Mouse (Mus musculus) frontal cortex, adult (tissue): ENCODE measurements around the gene Stx19.

Experiments used
- ATAC-seq: cut with Nextera tagmentation; 2 replicates; pipeline ENCODE4 v1.9.2; 2017; ENCODE audit warnings: mild to moderate bottlenecking, moderate library complexity, mixed read lengths; ENCODE audit not compliant: low TSS enrichment

The Stx19 gene

GRCm38 (mm10) chr16:62814491-62814890 is at the start of gene Stx19:
Stx19 (plus strand) TSS chr16:62814676.
- ATAC-seq, result no peak

DNA sequence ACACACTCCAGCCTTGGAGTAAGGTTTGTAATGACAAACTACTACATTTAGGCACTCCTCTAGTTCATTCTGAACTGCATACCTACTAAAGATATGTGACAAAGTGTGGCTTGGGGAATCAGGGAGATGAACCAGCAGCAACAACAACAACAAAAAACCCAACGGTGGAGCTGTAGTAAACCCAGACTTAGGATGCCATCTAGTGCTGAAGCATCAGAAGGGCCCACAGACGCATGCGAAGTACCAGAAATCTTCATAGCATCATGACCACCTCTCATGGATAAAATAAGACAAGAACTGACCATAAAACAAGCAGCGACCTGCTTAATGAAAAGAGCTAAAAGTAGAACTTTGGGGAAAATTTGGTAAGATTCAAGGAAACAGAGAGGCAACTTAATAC is 41.0 kb upstream of the Stx19 start:
- peak; percentile 72 for ATAC-seq

- peak; percentile 90 for ATAC-seq
Observed at GRCm38 (mm10) chr16:62776034-62776433, 38.4 kb upstream of the Stx19 start.

- ATAC-seq, result no peak
Observed at GRCm38 (mm10) chr16:62778282-62778681, 36.2 kb upstream of the Stx19 start.

DNA sequence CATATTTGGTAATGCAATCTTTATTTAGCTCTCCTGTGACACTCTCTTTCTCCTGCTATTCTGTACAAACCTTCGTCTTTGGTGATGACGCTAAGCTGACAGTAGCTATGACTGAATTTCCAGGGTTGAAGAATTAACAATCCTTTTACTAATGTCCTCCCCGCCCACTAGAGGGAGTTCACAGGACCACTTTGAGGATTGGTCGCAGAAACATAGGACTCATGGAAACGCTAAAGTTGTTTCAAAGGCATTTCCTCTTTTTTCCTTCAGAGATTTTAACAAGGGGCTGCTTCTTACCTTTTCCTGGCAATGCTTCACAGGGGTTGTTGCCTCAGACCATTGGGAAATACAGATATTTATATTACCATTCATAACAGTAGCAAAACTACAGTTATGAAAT is 32.2 kb upstream of the Stx19 start:
- ATAC-seq, result no peak

DNA sequence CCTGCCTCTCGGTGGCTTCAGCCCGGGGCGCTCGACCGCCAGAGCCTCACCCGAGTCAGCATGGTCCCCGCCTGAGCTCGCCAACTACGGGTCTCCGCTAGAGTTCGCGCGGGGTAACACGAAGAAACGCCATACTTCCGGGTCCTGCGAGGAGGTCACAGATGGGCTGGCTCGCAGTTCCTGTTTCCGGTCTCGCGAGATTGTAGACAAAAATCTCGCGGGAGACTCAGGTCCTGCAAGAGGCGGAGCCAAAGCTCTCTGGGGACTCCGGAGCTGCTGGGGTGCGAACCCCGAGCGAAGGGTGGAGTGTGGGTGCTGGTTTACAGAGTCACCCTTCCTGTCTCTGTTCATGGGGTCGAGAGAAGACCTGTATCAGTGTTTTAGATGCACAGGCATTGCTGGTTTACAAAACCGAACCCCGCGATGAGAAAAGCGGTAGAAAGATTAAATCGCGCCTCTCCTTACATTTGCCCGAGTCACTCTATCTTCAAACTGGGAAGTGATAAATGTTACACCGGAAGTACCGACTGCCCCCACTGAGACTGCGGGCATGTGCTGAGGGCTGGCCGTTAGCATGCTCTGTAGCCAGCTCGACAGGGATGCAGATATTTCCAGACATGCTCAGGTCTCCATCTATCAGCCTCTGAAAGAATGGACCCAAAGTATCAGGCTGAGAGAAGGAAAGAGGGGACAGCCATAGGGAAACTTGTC is 27.7 kb upstream of the Stx19 start, which contains the start of gene Nsun3:
Gene Nsun3 (minus strand): TSS at position 198 of the 711 bp plus-strand sequence.
- ATAC-seq, result peak; percentile 98

DNA sequence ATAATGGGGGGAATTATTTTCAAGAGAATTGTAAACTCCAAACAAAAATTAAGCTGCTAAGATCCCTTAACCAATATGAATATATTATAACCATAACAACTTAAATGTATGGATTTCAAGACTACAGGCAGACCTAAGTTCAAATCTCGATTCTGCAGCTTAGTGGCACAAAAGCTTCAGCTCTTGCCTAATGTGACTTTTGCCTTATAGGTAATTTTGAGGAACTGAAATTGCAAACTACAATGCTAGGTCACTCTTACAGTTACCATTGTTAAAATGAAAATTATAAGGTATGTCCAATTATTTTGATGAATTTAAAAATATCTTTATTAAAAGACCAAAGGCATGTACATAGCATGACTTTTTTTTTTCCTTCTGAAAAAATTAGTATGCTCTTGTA is 17.9 kb upstream of the Stx19 start:
- no peak for ATAC-seq

DNA sequence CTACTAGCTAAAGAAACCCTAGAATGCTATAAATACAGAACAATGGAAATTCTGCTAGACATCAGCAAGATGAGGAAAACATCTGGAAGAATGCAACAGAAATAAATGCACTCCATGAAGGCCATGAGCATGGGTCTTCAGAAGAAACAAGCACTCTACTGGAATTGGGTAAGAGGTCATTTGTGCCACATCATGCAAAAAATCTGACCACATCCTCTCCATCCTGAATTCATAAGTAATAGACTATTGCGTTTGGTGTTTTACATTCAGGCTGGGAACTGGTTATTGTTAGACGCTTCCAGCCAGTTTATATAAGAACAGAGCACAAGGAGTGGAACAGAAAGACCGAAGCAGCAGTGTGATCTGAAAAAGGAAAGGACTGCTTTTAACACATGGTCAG is 15.7 kb upstream of the Stx19 start:
- peak; percentile 78 for ATAC-seq

GRCm38 (mm10) chr16:62799426-62799825 is 15.1 kb upstream of the Stx19 start:
- ATAC-seq, result 0 out of 2 replicates have a peak, but pooled peaks have one; percentile 10

DNA sequence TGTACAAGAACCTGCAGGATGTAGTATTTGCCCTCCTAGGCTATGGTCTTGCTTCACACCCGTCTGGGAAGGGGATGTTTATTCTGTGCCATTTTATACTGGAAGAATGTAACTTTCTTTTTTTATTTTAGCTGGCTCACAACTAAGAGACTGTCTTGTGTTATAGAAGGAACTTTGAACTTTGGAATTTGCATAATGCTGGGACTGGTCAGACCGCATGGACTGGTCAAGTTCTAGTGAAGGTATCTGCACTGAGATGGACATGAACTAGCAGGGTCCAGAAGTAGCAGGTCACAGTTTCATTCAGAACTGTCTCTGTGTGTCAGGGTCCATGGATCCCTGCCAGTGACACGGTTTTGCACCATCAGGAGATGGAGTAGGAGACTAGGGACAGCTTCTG is 14.6 kb upstream of the Stx19 start:
- ATAC-seq, result no peak

DNA sequence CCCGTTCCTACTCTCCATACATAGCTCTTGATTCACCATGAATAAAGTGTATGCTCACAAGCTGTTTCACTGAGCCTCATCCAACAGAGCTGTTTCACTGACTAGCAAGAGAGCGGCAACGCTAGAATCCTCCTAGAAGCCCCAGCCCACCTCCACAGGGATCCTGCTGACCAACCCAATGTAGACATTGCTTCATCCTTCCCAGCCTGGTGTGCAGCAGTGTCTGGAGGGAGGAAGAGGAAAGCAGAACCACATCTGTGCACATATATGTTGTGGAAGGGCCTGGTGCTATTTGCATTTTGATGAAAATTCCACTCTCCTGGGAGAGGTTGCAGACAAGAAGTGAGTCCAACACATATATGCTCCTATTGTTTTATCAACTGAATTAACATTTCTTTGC is 9.9 kb upstream of the Stx19 start:
- 0 out of 2 replicates have a peak, but pooled peaks have one; percentile 24 for ATAC-seq

DNA sequence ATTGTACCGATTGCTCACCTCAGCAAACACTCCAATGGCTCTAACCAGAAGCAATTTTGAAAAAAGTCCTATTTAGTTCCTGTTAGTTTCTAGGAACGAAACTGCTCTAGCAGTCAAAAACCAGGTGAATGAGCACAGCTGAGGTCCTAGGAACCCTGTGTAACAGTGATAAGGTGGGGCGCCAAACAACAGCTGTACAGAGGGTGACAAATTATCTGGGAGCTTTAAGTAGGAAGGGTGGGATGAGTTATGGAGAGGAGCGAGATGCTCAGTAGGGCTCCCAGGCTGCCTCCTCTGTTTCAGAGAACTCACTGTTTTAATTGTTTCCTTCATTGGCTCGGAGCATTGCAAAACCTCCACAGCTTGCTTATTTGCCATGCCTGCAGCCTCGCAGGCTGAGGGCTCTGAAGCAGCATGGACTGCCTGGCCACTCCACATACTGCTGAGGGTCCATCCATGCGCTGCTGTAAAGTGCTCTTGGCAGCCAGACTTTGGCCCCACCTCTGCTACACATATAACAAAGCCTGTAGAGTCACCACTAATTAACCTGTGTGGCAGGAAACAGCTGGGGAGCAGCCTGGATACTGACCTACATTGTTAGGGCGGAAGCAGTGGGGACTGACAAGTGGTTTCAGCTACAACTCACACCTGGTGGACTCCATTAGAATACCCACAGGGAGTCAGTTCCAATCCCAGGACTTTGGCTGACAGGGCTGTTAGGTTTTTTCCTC is 7.1 kb upstream of the Stx19 start:
- ATAC-seq, result peak; percentile 74

DNA sequence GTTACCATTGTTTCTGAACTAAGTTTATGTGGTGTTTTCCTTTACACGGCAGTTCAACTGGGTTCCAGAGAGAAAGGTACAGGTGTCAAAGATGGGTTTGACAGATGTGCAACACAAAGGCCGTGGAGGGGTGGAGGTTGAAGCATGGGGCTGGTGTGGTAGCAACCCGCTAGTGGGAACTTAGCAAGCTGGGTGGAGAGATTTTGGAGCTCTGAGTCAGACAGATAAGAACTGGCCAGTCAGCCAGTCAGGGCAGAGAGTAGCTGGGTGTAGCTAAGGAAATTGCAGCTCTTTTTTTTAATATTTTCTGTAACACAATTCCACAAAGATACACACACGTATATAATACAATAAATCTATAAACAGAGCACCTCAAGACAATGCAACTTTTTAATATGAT is 3.6 kb upstream of the Stx19 start:
- ATAC-seq, result no peak

DNA sequence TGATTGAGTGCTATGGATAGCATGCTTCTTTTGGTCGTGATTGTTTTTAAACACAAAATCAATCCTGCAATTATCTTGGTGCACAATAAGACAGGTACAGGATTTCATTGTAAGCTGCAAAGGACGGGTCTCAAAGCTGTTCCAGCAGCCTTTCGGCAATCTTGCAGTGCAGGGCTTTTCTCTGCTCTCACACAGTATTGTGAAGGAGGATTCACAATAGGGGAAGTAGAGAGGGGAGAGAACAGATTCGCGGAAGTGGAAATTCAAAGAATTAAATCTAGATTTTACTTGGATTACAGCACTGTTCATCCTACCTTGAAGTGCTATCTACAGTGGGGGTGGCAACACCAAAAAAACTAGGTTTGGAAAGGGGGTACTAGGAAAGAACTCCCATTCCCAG is 686 bp upstream of the Stx19 start:
- peak; percentile 71 for ATAC-seq

DNA sequence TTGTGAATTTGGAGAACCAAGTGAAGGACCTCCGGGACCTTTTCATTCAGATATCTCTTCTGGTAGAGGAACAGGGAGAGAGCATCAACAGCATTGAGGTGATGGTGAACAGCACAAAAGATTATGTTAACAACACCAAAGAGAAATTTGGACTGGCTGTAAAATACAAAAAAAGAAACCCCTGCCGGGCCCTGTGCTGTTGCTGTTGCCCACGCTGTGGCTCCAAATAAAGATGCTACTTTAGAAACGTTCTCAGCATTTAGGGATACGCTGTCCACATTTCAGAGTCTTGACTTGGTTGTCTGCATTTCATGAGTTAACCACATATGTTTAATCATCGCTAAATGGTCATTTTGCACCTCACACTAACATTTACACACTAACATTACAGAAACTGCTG is 8.0 kb downstream of the Stx19 start:
- peak; percentile 75 for ATAC-seq

DNA sequence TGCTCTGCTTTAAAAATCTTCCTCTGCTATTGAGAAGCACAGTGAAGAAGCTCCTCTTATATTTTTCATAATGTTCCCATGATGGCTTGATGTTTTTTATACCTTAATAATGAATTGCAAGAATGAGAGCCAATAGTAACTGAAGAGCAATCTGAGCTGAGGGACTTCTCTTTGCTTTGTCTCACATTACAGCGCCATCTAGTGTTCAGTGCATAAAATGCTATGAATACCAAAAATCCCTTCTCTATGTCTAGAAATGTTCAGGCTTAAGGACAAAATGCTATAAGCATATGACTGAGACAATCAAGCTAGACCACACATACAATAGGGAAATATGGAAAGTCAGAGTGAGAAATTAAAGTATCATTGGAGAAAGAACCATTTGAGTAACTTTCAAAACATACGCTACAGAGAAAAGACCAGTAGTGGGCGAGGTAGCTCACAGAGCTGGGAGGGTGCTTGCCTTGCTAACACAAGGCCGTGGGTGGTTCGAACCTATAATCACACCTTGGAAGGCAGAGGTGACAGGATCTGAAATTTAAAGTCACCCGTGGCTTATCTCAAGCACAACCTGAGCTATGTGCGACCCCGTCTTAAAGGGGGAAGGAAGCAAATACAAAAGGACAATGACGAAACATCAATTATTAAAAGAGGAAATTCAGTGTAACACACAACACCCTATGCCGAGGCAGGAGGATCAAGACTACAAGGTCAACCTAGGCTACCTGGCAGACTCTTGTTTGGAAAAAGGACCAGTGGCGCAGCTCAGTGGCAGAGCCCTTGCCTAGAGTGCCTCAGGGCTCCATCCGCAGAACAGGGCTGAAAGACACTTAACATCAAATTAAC is 11.9 kb downstream of the Stx19 start:
- peak; percentile 80 for ATAC-seq

- ATAC-seq, result no peak
Observed at GRCm38 (mm10) chr16:62832027-62832426, 17.6 kb downstream of the Stx19 start.

GRCm38 (mm10) chr16:62832481-62832880 is 18.0 kb downstream of the Stx19 start:
- ATAC-seq, result peak; percentile 85

DNA sequence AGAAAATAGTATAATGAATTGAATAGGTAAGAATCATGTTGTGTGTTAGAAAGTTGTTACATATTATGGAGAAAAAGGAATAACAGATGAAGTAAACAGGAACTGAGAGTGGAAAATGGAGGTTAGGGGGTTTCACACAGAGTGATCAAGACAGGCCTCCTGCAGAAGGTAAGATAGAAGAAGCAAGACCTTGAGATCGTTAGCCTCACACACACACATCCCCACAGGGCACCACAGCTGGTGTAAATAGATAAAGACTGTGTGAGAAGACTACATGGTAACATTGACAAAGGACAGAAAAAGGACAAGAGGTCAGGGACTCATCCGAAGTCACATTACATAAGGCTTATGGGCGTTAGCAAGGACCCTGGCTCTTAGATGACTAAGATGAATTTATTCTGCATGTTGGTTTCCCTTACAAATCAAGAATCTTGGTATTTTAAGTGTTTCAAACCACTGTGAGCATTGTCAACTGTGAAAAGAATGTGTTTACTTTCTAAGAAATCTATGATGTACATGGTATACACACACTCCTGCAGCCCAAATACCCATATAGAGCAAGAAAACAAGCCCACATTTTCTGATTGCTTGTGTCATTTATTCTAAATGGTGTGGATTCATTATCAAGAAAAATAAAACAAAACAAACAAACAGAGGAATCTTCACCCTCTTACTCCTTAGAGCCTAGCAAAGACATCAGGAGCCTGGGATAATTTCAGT is 19.7 kb downstream of the Stx19 start:
- no peak for ATAC-seq

DNA sequence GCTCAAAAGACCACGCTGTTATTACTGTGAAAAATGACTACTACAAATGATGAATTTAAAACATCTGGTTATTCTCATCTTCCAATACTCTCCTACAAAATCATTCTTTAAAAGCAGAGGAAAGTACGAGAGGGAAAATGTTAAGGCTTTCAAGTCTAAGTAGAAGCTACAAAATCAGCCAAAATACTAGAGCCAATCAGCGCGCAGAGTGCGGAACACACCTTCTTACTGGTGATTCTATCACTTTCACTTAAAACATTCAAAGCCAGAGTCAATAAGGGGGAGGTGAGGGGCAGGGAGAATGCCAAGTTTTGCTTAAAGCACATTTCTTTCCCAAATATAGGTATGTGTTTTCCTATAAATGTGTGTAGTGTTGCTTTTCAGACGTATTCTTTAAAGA is 30.9 kb downstream of the Stx19 start:
- no peak for ATAC-seq

DNA sequence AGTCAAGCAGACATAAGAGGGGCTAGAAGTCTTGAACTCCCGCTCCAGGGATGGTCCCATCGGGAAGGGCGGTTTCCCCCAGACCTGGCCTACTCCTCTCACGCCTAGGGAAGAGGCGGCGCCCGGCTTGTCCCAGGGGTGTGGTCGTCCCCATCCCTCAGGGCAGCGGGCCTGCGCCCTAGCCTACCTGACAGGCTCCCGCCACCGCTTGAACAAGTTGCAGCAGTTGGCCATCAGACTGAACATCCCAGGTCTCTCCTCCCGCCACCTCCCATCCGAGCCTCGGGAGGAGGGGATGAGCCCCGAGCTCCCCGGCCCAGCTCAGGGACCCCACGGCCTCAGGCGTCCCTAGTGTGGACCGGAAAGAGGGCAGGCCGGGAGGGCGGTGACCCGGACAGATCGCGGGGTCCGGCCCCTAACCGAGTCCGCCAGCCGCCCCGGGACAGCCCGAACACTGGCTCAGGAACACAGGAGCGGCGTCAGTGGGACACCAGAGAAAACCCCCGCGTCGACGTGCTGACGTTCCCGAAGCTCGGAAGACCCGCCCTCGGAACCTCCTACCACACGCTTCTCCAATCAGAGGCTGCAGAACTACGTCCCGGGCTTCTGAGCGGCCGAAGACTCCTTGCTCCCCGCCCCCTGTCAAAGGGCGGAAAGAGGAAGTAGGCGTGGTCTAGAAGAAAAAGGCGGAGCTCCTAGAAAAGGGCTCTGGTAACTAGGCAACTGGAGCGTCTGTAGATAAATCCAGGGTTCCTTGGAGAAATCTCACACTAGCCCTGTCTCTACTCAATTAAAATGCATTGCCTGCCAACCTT is 32.2 kb downstream of the Stx19 start, which contains the start of gene Arl13b:
Gene Arl13b (minus strand): TSS at position 543 of the 815 bp plus-strand sequence.
- peak; percentile 99 for ATAC-seq
